Mouse (Mus musculus) C2C12 (cell line): Measurements from ENCODE around the gene Mcm3.

Source experiments
- CEBPB ChIP-seq: IDR thresholded peaks from one replicate; pipeline ENCODE4 v1.6.1; 2011; ENCODE audit warnings: low read depth, mild to moderate bottlenecking, control low read depth, moderate library complexity
- CTCF ChIP-seq: IDR thresholded peaks from one replicate; pipeline ENCODE4 v1.5.1; 2011; ENCODE audit not compliant: control insufficient read depth, insufficient read depth, insufficient read length
- FOSL1 ChIP-seq: IDR thresholded peaks from one replicate; pipeline ENCODE4 v1.8.0; 2011; ENCODE audit warnings: mild to moderate bottlenecking, low read length; ENCODE audit not compliant: poor library complexity, insufficient read depth, severe bottlenecking
- MAX ChIP-seq: IDR thresholded peaks from one replicate; pipeline ENCODE4 v1.6.1; 2011; ENCODE audit warnings: mild to moderate bottlenecking, control low read depth
- MYOD1 ChIP-seq: IDR thresholded peaks from one replicate; pipeline ENCODE4 v1.6.1; 2011; ENCODE audit warnings: low read depth; ENCODE audit not compliant: control insufficient read depth, insufficient read length
- MYOG ChIP-seq: IDR thresholded peaks from one replicate; pipeline ENCODE4 v1.6.1; 2011; ENCODE audit not compliant: control insufficient read depth, insufficient read length; ENCODE audit errors: extremely low read depth

DNA sequence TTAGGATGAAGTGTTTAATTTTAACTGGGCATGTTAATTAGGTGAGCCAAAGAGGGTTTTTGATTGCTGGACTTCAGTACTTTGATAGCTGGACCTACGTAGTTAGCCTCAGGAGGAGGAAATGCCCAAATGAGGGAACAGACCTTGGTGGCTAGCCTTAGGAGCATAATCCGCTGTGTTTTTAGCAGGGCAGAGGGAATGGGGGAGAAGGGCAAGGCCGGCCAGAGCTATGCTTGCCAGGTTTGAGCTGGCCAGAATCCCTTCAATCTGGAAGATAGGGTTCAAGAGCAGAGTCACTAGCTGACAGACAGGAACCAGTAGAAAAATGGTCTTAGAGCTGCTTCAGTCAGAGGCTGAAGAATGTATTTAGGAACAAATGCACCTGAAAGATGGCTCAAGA, 62.5 kb downstream of the Mcm3 start:
- TF ChIP-seq CTCF (no peak), MYOG (no peak), MAX (no peak), CEBPB (no peak), MYOD1 (no peak), FOSL1 (no peak)
